Mouse (Mus musculus) MEL (cell line): Measurements from ENCODE around the gene Acat3. TPM values are rescaled to one million over a fixed set of nuclear protein-coding genes. Genes with fewer than 3 reads are reported as not detected.

ENCODE experiments used
- DNase-seq: peaks from one replicate; pipeline ENCODE4 v3.0.0; 2011; ENCODE audit warnings: low read depth, low spot score
- H3K27ac ChIP-seq: 2 replicates; pipeline ENCODE4 v1.5.1; 2012; ENCODE audit warnings: low read depth, mild to moderate bottlenecking, control low read depth, low read length, moderate library complexity; ENCODE audit not compliant: control insufficient read depth
- H3K27me3 ChIP-seq, 2 experiments: fragments of 150-350 bp in 1 of 2; sonication (generic) in 1 of 2; 2 replicates each; pipeline ENCODE4 v1.6.1; 2012; ENCODE audit warnings: low read length in 2 of 2, mild to moderate bottlenecking in 2 of 2, improper control_type of control experiment in 1 of 2, moderate library complexity in 1 of 2; ENCODE audit not compliant: insufficient read depth in 2 of 2, control insufficient read depth in 1 of 2
- H3K36me3 ChIP-seq, 2 experiments: 2 replicates each; pipeline ENCODE4 v1.6.1; 2012 to 2014; ENCODE audit warnings: low read length in 2 of 2, improper control_type of control experiment in 1 of 2, inconsistent platforms in 1 of 2, mild to moderate bottlenecking in 1 of 2; ENCODE audit not compliant: insufficient read depth in 2 of 2, control insufficient read depth in 1 of 2
- H3K4me1 ChIP-seq, 2 experiments: fragments of 150-350 bp in 1 of 2; sonication (generic) in 1 of 2; 2 replicates each; pipeline ENCODE4 v1.6.1; 2012; ENCODE audit warnings: low read length in 2 of 2, improper control_type of control experiment in 1 of 2, mild to moderate bottlenecking in 1 of 2; ENCODE audit not compliant: insufficient read depth in 2 of 2, control insufficient read depth in 1 of 2
- H3K4me3 ChIP-seq, 2 experiments: fragments of 150-350 bp in 1 of 2; sonication (generic) in 1 of 2; 2 replicates each; pipeline ENCODE4 v1.5.1; 2012; ENCODE audit warnings: low read depth in 2 of 2, low read length in 2 of 2, mild to moderate bottlenecking in 2 of 2, moderate library complexity in 2 of 2, control low read depth in 1 of 2, improper control_type of control experiment in 1 of 2; ENCODE audit not compliant: control insufficient read depth in 1 of 2, insufficient read depth in 1 of 2
- H3K79me2 ChIP-seq: 2 replicates; pipeline ENCODE4 v1.6.1; 2012; ENCODE audit warnings: mild to moderate bottlenecking, low read length, moderate library complexity; ENCODE audit not compliant: control insufficient read depth, poor library complexity, insufficient read depth
- H3K9ac ChIP-seq: 2 replicates; pipeline ENCODE4 v1.6.1; 2012; ENCODE audit warnings: low read depth, mild to moderate bottlenecking, control low read depth, low read length, moderate library complexity; ENCODE audit not compliant: control insufficient read depth, poor library complexity, severe bottlenecking
- H3K9me3 ChIP-seq: fragments of 150-350 bp; sonication (generic); replicated peaks from 2 replicates; pipeline ENCODE4 v1.6.1; 2012; ENCODE audit warnings: mild to moderate bottlenecking, low read length, improper control_type of control experiment, moderate library complexity; ENCODE audit not compliant: insufficient read depth
- BHLHE40 ChIP-seq: IDR thresholded peaks from 2 replicates; pipeline ENCODE4 v1.6.1; 2012; ENCODE audit warnings: low read depth, mild to moderate bottlenecking, inconsistent platforms, low read length, improper control_type of control experiment, borderline replicate concordance
- CHD2 ChIP-seq: IDR thresholded peaks from 2 replicates; pipeline ENCODE4 v1.6.1; 2011; ENCODE audit warnings: low read length, improper control_type of control experiment
- ELF1 ChIP-seq: IDR thresholded peaks from 2 replicates; pipeline ENCODE4 v1.6.1; 2014; ENCODE audit warnings: low read depth, mild to moderate bottlenecking, inconsistent platforms, low read length, improper control_type of control experiment, moderate library complexity
- ETS1 ChIP-seq: IDR thresholded peaks from 2 replicates; pipeline ENCODE4 v1.6.1; 2012; ENCODE audit warnings: low read depth, mild to moderate bottlenecking, inconsistent platforms, low read length, improper control_type of control experiment, moderate library complexity
- GATA1 ChIP-seq: IDR thresholded peaks from 2 replicates; pipeline ENCODE4 v1.6.1; 2011; ENCODE audit warnings: low read depth, low read length, improper control_type of control experiment
- JUND ChIP-seq: IDR thresholded peaks from 2 replicates; pipeline ENCODE4 v1.6.1; 2011; ENCODE audit warnings: low read depth, mild to moderate bottlenecking, improper control_type of control experiment, low read length
- MAFK ChIP-seq: IDR thresholded peaks from 2 replicates; pipeline ENCODE4 v1.6.1; 2011; ENCODE audit warnings: low read depth, mild to moderate bottlenecking, low read length, improper control_type of control experiment, borderline replicate concordance
- MAX ChIP-seq: IDR thresholded peaks from 2 replicates; pipeline ENCODE4 v1.6.1; 2011; ENCODE audit warnings: low read length, improper control_type of control experiment
- MEF2A ChIP-seq: IDR thresholded peaks from 2 replicates; pipeline ENCODE4 v1.6.1; 2014; ENCODE audit warnings: low read depth, mild to moderate bottlenecking, inconsistent platforms, low read length, improper control_type of control experiment; ENCODE audit not compliant: poor library complexity, insufficient replicate concordance, severe bottlenecking; ENCODE audit errors: extremely low read depth
- MYB ChIP-seq: IDR thresholded peaks from 2 replicates; pipeline ENCODE4 v1.6.1; 2011; ENCODE audit warnings: mild to moderate bottlenecking, low read depth, low read length, improper control_type of control experiment
- NELFE ChIP-seq: IDR thresholded peaks from 2 replicates; pipeline ENCODE4 v1.6.1; 2011; ENCODE audit warnings: low read depth, low read length, improper control_type of control experiment
- NRF1 ChIP-seq: IDR thresholded peaks from 2 replicates; pipeline ENCODE4 v1.6.1; 2014; ENCODE audit warnings: low read depth, mild to moderate bottlenecking, inconsistent platforms, low read length, improper control_type of control experiment, moderate library complexity; ENCODE audit not compliant: poor library complexity, insufficient read depth, severe bottlenecking
- POLR2A ChIP-seq, 2 experiments: IDR thresholded peaks; 2 replicates each; pipeline ENCODE4 v1.6.1; 2011 to 2012; ENCODE audit warnings: low read length in 2 of 2, mild to moderate bottlenecking in 2 of 2, control low read depth in 1 of 2, improper control_type of control experiment in 1 of 2, low read depth in 1 of 2, moderate library complexity in 1 of 2; ENCODE audit not compliant: control insufficient read depth in 1 of 2, insufficient read depth in 1 of 2, poor library complexity in 1 of 2
- SMC3 ChIP-seq: IDR thresholded peaks from 2 replicates; pipeline ENCODE4 v1.6.1; 2011; ENCODE audit warnings: low read depth, low read length, improper control_type of control experiment
- TAL1 ChIP-seq: IDR thresholded peaks from 2 replicates; pipeline ENCODE4 v1.6.1; 2012; ENCODE audit warnings: mild to moderate bottlenecking, inconsistent platforms, low read length, moderate library complexity, mixed read lengths
- TBP ChIP-seq: IDR thresholded peaks from 2 replicates; pipeline ENCODE4 v1.8.0; 2011; ENCODE audit warnings: low read depth, low read length, improper control_type of control experiment
- TCF12 ChIP-seq: IDR thresholded peaks from 2 replicates; pipeline ENCODE4 v1.6.1; 2014; ENCODE audit warnings: low read depth, mild to moderate bottlenecking, inconsistent platforms, low read length, improper control_type of control experiment, moderate library complexity
- UBTF ChIP-seq: IDR thresholded peaks from 2 replicates; pipeline ENCODE4 v1.6.1; 2012; ENCODE audit warnings: low read depth, mild to moderate bottlenecking, inconsistent platforms, low read length, improper control_type of control experiment, moderate library complexity, borderline replicate concordance; ENCODE audit not compliant: insufficient read depth
- USF1 ChIP-seq: IDR thresholded peaks from 2 replicates; pipeline ENCODE4 v1.6.1; 2014; ENCODE audit warnings: low read depth, mild to moderate bottlenecking, inconsistent platforms, low read length, improper control_type of control experiment, moderate library complexity
- USF2 ChIP-seq, 2 experiments: IDR thresholded peaks; 2 replicates each; pipeline ENCODE4 v1.6.1; 2011 to 2012; ENCODE audit warnings: improper control_type of control experiment in 2 of 2, low read length in 2 of 2, borderline replicate concordance in 1 of 2, inconsistent platforms in 1 of 2, low read depth in 1 of 2, mild to moderate bottlenecking in 1 of 2; ENCODE audit not compliant: insufficient read depth in 1 of 2
- ZC3H11A ChIP-seq: IDR thresholded peaks from 2 replicates; pipeline ENCODE4 v1.6.1; 2012; ENCODE audit warnings: low read depth, mild to moderate bottlenecking, inconsistent platforms, low read length, improper control_type of control experiment
- ZKSCAN1 ChIP-seq: IDR thresholded peaks from 2 replicates; pipeline ENCODE4 v1.6.1; 2012; ENCODE audit warnings: low read depth, mild to moderate bottlenecking, inconsistent platforms, low read length, improper control_type of control experiment, moderate library complexity
- ZMIZ1 ChIP-seq: IDR thresholded peaks from 2 replicates; pipeline ENCODE4 v1.6.1; 2012; ENCODE audit warnings: low read depth, mild to moderate bottlenecking, inconsistent platforms, low read length, improper control_type of control experiment, moderate library complexity
- ZNF384 ChIP-seq: IDR thresholded peaks from 2 replicates; pipeline ENCODE4 v1.6.1; 2012; ENCODE audit warnings: low read depth, mild to moderate bottlenecking, inconsistent platforms, low read length, improper control_type of control experiment
- polyA plus RNA-seq, 2 experiments: library from polyadenylated mRNA; stranded (reverse) in 1 of 2; unstranded in 1 of 2; fragments of >175 nt in 1 of 2; fragments of >200 nt in 1 of 2; gene quantifications; 2 replicates each; pipeline versions ENCODE4 v1.2.1 to v1.2.4; 2012; ENCODE audit warnings: low replicate concordance in 2 of 2, low read depth in 1 of 2; ENCODE audit not compliant: insufficient read length in 2 of 2, insufficient read depth in 1 of 2, missing spikeins in 1 of 2
- total RNA-seq: library from RNA; depleted of rRNA; stranded (reverse); fragments of 300-350 nt; gene quantifications from 2 replicates; pipeline ENCODE4 v1.2.3, GENCODE M21; 2012

The Acat3 gene
- total and polyA plus RNA-seq, 3 experiments: 1.0 to 14.6 TPM; not detected in 1

- DNase-seq: no peak
- Histone ChIP-seq H3K27me3 (no peaks in the 10 kb centered on the region), H3K9ac (no peak overlapping the region), H3K9me3 (no peaks in the 10 kb centered on the region), H3K4me1 (no peaks in the 10 kb centered on the region), H3K27ac (no peak overlapping the region), H3K4me3 (no peak overlapping the region), H3K36me3 (no peaks in the 10 kb centered on the region), H3K79me2 (no peaks in the 10 kb centered on the region)
- TF ChIP-seq MYB: no peak
- no peak for TF ChIP-seq BHLHE40
- TF ChIP-seq ZMIZ1: no peak
- TF ChIP-seq ZNF384: no peak
- no peak for TF ChIP-seq POLR2A (IDR thresholded peaks at IDR 0.05; ENCODE audit: control insufficient read depth in 1 of 2, insufficient read depth in 1 of 2, low read depth in 1 of 2, low read length in 2 of 2, poor library complexity in 1 of 2)
- no peak for TF ChIP-seq MAX
- no peak for TF ChIP-seq GATA1
- no peak for TF ChIP-seq TBP
- TF ChIP-seq NRF1: no peak
- no peak for TF ChIP-seq USF2 (IDR thresholded peaks at IDR 0.05; ENCODE audit: borderline replicate concordance in 1 of 2, insufficient read depth in 1 of 2, low read depth in 1 of 2, low read length in 2 of 2)
- TF ChIP-seq MEF2A: no peak
- TF ChIP-seq SMC3: no peak
- no peak for TF ChIP-seq ETS1
- TF ChIP-seq TCF12: no peak
- TF ChIP-seq ELF1: no peak
- TF ChIP-seq TAL1: no peak
- TF ChIP-seq USF1: no peak
- no peak for TF ChIP-seq CHD2
- no peak for TF ChIP-seq MAFK
- TF ChIP-seq JUND: no peak
These were observed 49.3 kb downstream of the Acat3 start for GRCm38 (mm10) chr17:12891054-12891453.

- no peak for DNase-seq
- Histone ChIP-seq H3K4me1 (no peaks in the 10 kb centered on the region), H3K27me3 (no peaks in the 10 kb centered on the region), H3K79me2 (no peaks in the 10 kb centered on the region), H3K9ac (no peak overlapping the region), H3K27ac (no peak overlapping the region), H3K36me3 (no peaks in the 10 kb centered on the region), H3K9me3 (no peaks in the 10 kb centered on the region), H3K4me3 (no peak overlapping the region)
- TF ChIP-seq MAFK (no peak), ZC3H11A (no peak), MAX (no peak), ZKSCAN1 (no peak), USF1 (no peak), NELFE (no peak), JUND (no peak), NRF1 (no peak), UBTF (no peak), ZMIZ1 (no peak)
- TF ChIP-seq, all 39 proteins: peak for 0
These were observed 53.2 kb downstream of the Acat3 start for GRCm38 (mm10) chr17:12887021-12887775.
